Mouse (Mus musculus): ENCODE results near the gene Tnfsf8. TPM values are rescaled to one million over a fixed set of nuclear protein-coding genes. Genes with fewer than 3 reads are reported as not detected.

The Tnfsf8 gene
- not detected in 2 replicates for polyA plus RNA-seq (2015; fragmentation: Nextera tagmentation; extraction: Ambion mirVana)

DNA sequence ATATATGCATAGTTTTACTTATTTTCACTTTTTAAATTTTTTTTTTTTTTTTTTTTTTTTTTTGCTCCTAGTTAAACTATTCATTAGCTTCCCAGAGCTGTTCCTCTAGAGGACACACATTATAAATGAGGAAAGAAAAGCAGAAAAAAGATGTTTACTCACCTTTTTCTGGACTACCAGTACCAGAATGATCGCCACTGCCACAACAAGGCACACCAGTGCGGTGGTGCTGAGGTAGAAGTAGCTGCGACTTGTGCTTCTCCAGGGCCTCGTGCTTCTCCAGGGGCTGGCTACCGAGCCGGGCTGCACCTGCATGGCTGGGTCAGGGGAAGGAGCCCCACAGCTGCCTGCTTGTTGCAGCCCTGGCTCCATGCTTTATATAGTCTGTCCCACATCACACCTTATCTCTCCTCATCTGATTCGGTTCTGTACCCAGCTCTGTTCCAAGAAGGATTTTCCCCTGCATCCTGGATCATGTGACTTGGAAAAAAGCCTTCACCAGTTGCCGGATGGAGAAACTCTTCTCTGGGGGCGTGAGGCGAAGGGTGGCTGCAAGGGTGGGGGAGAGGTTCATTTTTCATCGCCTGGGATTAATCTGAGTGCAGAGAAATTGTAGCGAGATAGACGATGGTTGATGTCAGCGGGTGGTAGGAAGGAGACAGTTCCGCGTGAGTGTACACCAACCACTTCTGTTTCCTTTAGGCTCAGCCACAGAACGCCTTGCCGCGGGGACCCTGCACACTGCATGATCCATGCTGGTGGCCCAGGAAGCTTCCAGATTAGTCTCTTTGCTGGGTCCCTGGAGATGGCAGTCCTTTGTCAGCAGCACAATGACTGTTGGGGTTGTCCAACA is at the start of gene Tnfsf8:
TSS of gene Tnfsf8 (minus strand) at position 660 of the 853 bp plus-strand sequence.
- 80% methylated on average over 19 of the region's 19 CpGs for WGBS
- Histone ChIP-seq H3K4me2 (ENCODE audit: low read depth, low read length) (no peak within 1 kb of the TSS), H3K4me1 (ENCODE audit: control insufficient read depth, insufficient read depth, low read length) (peaks cover 9% of the 10 kb centered on the region; the same call in 1 of the 2 replicates), H3K4me3 (replicated peaks; ENCODE audit: low read length) (no peak within 1 kb of the TSS), H3K36me3 (ENCODE audit: control insufficient read depth, insufficient read depth, low read length) (no peaks in the 10 kb centered on the region), H3K27me3 (ENCODE audit: control insufficient read depth, insufficient read depth, low read length) (no peaks in the 10 kb centered on the region), H3K9ac (ENCODE audit: low read length) (no peak within 1 kb of the TSS), H3K27ac (ENCODE audit: low read length) (no peak within 1 kb of the TSS), H3K9me3 (replicated peaks; ENCODE audit: control insufficient read depth, low read length) (no peaks in the 10 kb centered on the region)
- ATAC-seq (ENCODE audit: insufficient read depth, low FRiP score) = no peak

- H3K4me3 ChIP-seq (replicated peaks; ENCODE audit: low read length) = no peak overlapping the region
- no peaks in the 10 kb centered on the region for H3K27me3 ChIP-seq (ENCODE audit: control insufficient read depth, insufficient read depth, low read length)
- no peaks in the 10 kb centered on the region for H3K4me1 ChIP-seq (ENCODE audit: control insufficient read depth, insufficient read depth, low read length)
- H3K27ac ChIP-seq (ENCODE audit: low read length) = no peak overlapping the region
- no peak for ATAC-seq (ENCODE audit: insufficient read depth, low FRiP score)
- H3K9me3 ChIP-seq (replicated peaks; ENCODE audit: control insufficient read depth, low read length) = no peaks in the 10 kb centered on the region
- no peak overlapping the region for H3K9ac ChIP-seq (ENCODE audit: low read length)
- no peaks in the 10 kb centered on the region for H3K36me3 ChIP-seq (ENCODE audit: control insufficient read depth, insufficient read depth, low read length)
- H3K4me2 ChIP-seq (ENCODE audit: low read depth, low read length) = no peak overlapping the region
- WGBS = 98% methylated on average over 1 of the region's 1 CpGs
Measured at GRCm38 (mm10) chr4:63908511-63908910, 47.4 kb upstream of the Tnfsf8 start.

- no peak overlapping the region for H3K9ac ChIP-seq (ENCODE audit: low read length)
- no peaks in the 10 kb centered on the region for H3K4me1 ChIP-seq (ENCODE audit: control insufficient read depth, insufficient read depth, low read length)
- H3K9me3 ChIP-seq (replicated peaks; ENCODE audit: control insufficient read depth, low read length) = no peaks in the 10 kb centered on the region
- no peaks in the 10 kb centered on the region for H3K36me3 ChIP-seq (ENCODE audit: control insufficient read depth, insufficient read depth, low read length)
- no peak overlapping the region for H3K27ac ChIP-seq (ENCODE audit: low read length)
- no peaks in the 10 kb centered on the region for H3K27me3 ChIP-seq (ENCODE audit: control insufficient read depth, insufficient read depth, low read length)
- no peak overlapping the region for H3K4me3 ChIP-seq (replicated peaks; ENCODE audit: low read length)
- H3K4me2 ChIP-seq (ENCODE audit: low read depth, low read length) = no peak overlapping the region
- ATAC-seq (ENCODE audit: insufficient read depth, low FRiP score) = no peak
Measured at GRCm38 (mm10) chr4:63907473-63907872, 46.3 kb upstream of the Tnfsf8 start.

DNA sequence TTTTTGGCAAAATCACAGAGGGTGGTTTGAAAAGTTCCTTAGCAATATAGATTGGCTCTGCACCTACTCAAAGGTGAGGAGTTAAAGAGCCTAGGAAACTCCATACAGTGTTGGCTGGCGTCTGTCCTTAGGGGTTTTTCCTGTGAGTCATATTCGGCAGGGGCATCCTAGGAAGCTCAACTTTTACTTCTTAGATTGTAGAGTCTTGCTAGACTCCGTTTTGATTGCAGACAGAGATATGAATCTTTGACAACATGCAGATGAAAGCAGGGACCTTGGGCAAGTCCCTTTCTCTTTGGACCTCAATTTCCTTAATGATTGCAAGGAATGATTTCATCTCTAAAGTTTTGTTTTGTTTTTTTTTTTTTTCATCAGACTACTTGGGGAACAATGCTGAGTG is 44.9 kb upstream of the Tnfsf8 start:
- no peaks in the 10 kb centered on the region for H3K27me3 ChIP-seq (ENCODE audit: control insufficient read depth, insufficient read depth, low read length)
- no peaks in the 10 kb centered on the region for H3K36me3 ChIP-seq (ENCODE audit: control insufficient read depth, insufficient read depth, low read length)
- 67% methylated on average over 3 of the region's 3 CpGs for WGBS
- H3K4me3 ChIP-seq (replicated peaks; ENCODE audit: low read length) = no peak overlapping the region
- H3K4me1 ChIP-seq (ENCODE audit: control insufficient read depth, insufficient read depth, low read length) = no peaks in the 10 kb centered on the region
- H3K9ac ChIP-seq (ENCODE audit: low read length) = no peak overlapping the region
- H3K4me2 ChIP-seq (ENCODE audit: low read depth, low read length) = no peak overlapping the region
- no peak overlapping the region for H3K27ac ChIP-seq (ENCODE audit: low read length)
- no peaks in the 10 kb centered on the region for H3K9me3 ChIP-seq (replicated peaks; ENCODE audit: control insufficient read depth, low read length)
- ATAC-seq (ENCODE audit: insufficient read depth, low FRiP score) = no peak

GRCm38 (mm10) chr4:63899081-63899523 is 38.0 kb upstream of the Tnfsf8 start:
- Histone ChIP-seq H3K27me3 (ENCODE audit: control insufficient read depth, insufficient read depth, low read length) (no peaks in the 10 kb centered on the region), H3K4me2 (ENCODE audit: low read depth, low read length) (no peak overlapping the region), H3K27ac (ENCODE audit: low read length) (no peak overlapping the region), H3K9me3 (replicated peaks; ENCODE audit: control insufficient read depth, low read length) (no peaks in the 10 kb centered on the region), H3K4me3 (replicated peaks; ENCODE audit: low read length) (no peak overlapping the region), H3K4me1 (ENCODE audit: control insufficient read depth, insufficient read depth, low read length) (no peaks in the 10 kb centered on the region), H3K36me3 (ENCODE audit: control insufficient read depth, insufficient read depth, low read length) (no peaks in the 10 kb centered on the region), H3K9ac (ENCODE audit: low read length) (no peak overlapping the region)
- WGBS = 78% methylated on average over 10 of the region's 10 CpGs
- no peak for ATAC-seq (ENCODE audit: insufficient read depth, low FRiP score)

- Histone ChIP-seq H3K9me3 (replicated peaks; ENCODE audit: control insufficient read depth, low read length) (no peaks in the 10 kb centered on the region), H3K27ac (ENCODE audit: low read length) (no peak overlapping the region), H3K4me2 (ENCODE audit: low read depth, low read length) (no peak overlapping the region), H3K4me1 (ENCODE audit: control insufficient read depth, insufficient read depth, low read length) (no peaks in the 10 kb centered on the region), H3K36me3 (ENCODE audit: control insufficient read depth, insufficient read depth, low read length) (no peaks in the 10 kb centered on the region), H3K9ac (ENCODE audit: low read length) (no peak overlapping the region), H3K27me3 (ENCODE audit: control insufficient read depth, insufficient read depth, low read length) (no peaks in the 10 kb centered on the region), H3K4me3 (replicated peaks; ENCODE audit: low read length) (no peak overlapping the region)
- ATAC-seq (ENCODE audit: insufficient read depth, low FRiP score) = no peak
Measured at GRCm38 (mm10) chr4:63897152-63897551, 36.0 kb upstream of the Tnfsf8 start.

GRCm38 (mm10) chr4:63886156-63886555 is 25.0 kb upstream of the Tnfsf8 start:
- H3K27me3 ChIP-seq (ENCODE audit: control insufficient read depth, insufficient read depth, low read length) = no peaks in the 10 kb centered on the region
- no peak for ATAC-seq (ENCODE audit: insufficient read depth, low FRiP score)

GRCm38 (mm10) chr4:63876720-63877119 is 15.6 kb upstream of the Tnfsf8 start:
- Histone ChIP-seq H3K4me3 (replicated peaks; ENCODE audit: low read length) (no peak overlapping the region), H3K9me3 (replicated peaks; ENCODE audit: control insufficient read depth, low read length) (no peaks in the 10 kb centered on the region), H3K27me3 (ENCODE audit: control insufficient read depth, insufficient read depth, low read length) (no peaks in the 10 kb centered on the region), H3K9ac (ENCODE audit: low read length) (no peak overlapping the region), H3K27ac (ENCODE audit: low read length) (no peak overlapping the region), H3K36me3 (ENCODE audit: control insufficient read depth, insufficient read depth, low read length) (no peaks in the 10 kb centered on the region), H3K4me1 (ENCODE audit: control insufficient read depth, insufficient read depth, low read length) (no peaks in the 10 kb centered on the region), H3K4me2 (ENCODE audit: low read depth, low read length) (no peak overlapping the region)
- 69% methylated on average over 2 of the region's 2 CpGs for WGBS
- ATAC-seq (ENCODE audit: insufficient read depth, low FRiP score) = no peak

More at GRCm38 (mm10) chr4:63886156-63886555, 25.0 kb upstream of the Tnfsf8 start:
- 61% methylated on average over 2 of the region's 2 CpGs for WGBS
- Histone ChIP-seq H3K4me2 (ENCODE audit: low read depth, low read length) (no peak overlapping the region), H3K36me3 (ENCODE audit: control insufficient read depth, insufficient read depth, low read length) (no peaks in the 10 kb centered on the region), H3K4me1 (ENCODE audit: control insufficient read depth, insufficient read depth, low read length) (no peaks in the 10 kb centered on the region), H3K9me3 (replicated peaks; ENCODE audit: control insufficient read depth, low read length) (no peaks in the 10 kb centered on the region), H3K4me3 (replicated peaks; ENCODE audit: low read length) (no peak overlapping the region), H3K27ac (ENCODE audit: low read length) (no peak overlapping the region), H3K9ac (ENCODE audit: low read length) (no peak overlapping the region)

GRCm38 (mm10) chr4:63875480-63875879 is 14.3 kb upstream of the Tnfsf8 start:
- no peak overlapping the region for H3K4me2 ChIP-seq (ENCODE audit: low read depth, low read length)
- no peak overlapping the region for H3K27ac ChIP-seq (ENCODE audit: low read length)
- no peak overlapping the region for H3K9ac ChIP-seq (ENCODE audit: low read length)
- no peak overlapping the region for H3K4me3 ChIP-seq (replicated peaks; ENCODE audit: low read length)
- H3K9me3 ChIP-seq (replicated peaks; ENCODE audit: control insufficient read depth, low read length) = no peaks in the 10 kb centered on the region
- H3K4me1 ChIP-seq (ENCODE audit: control insufficient read depth, insufficient read depth, low read length) = no peaks in the 10 kb centered on the region
- no peaks in the 10 kb centered on the region for H3K36me3 ChIP-seq (ENCODE audit: control insufficient read depth, insufficient read depth, low read length)
- no peaks in the 10 kb centered on the region for H3K27me3 ChIP-seq (ENCODE audit: control insufficient read depth, insufficient read depth, low read length)
- no peak for ATAC-seq (ENCODE audit: insufficient read depth, low FRiP score)
- 87% methylated on average over 3 of the region's 3 CpGs for WGBS

Data from stomach, embryonic 16.5 days (tissue).